Mouse (Mus musculus) limb, embryonic 11.5 days (tissue): ENCODE results near the gene Spout1. TPM values are rescaled to one million over a fixed set of nuclear protein-coding genes. Genes with fewer than 3 reads are reported as not detected.
A peak's percentile ranks its signal among the peaks of the same experiment; 100 is the strongest.
"Not testable (repeated sequence)": the region's sequence is repeated elsewhere in the genome, so short reads cannot be mapped to it uniquely, and the experiment has no call there.

Source experiments
- ATAC-seq: fragments of 200-750 bp; cut with Nextera tagmentation; 2 replicates; pipeline ENCODE4 v1.8.0; 2017; ENCODE audit warnings: low read depth; ENCODE audit not compliant: insufficient number of reproducible peaks, low FRiP score, low TSS enrichment
- DNase-seq: peaks from one replicate; pipeline ENCODE4 v3.0.0-alpha.2; 2015; ENCODE audit warnings: low spot score
- H3K27ac ChIP-seq: fragments of 300-500 bp; sonication (generic); replicated peaks from 2 replicates; pipeline ENCODE4 v1.5.1; 2014; ENCODE audit warnings: low read depth, mild to moderate bottlenecking, low read length
- H3K27me3 ChIP-seq: fragments of 300-500 bp; sonication (generic); 2 replicates; pipeline ENCODE4 v1.6.1; 2014; ENCODE audit warnings: mild to moderate bottlenecking, low read length, mixed read lengths; ENCODE audit not compliant: control insufficient read depth, insufficient read depth
- H3K36me3 ChIP-seq: fragments of 300-500 bp; sonication (generic); 2 replicates; pipeline ENCODE4 v1.6.1; 2014; ENCODE audit warnings: mild to moderate bottlenecking, low read length, moderate library complexity, mixed read lengths; ENCODE audit not compliant: control insufficient read depth, insufficient read depth
- H3K4me1 ChIP-seq: fragments of 300-500 bp; sonication (generic); 2 replicates; pipeline ENCODE4 v1.6.1; 2014; ENCODE audit warnings: low read length, mixed read lengths; ENCODE audit not compliant: control insufficient read depth, insufficient read depth
- H3K4me2 ChIP-seq: fragments of 300-500 bp; sonication (generic); 2 replicates; pipeline ENCODE4 v1.6.1; 2014; ENCODE audit warnings: low read depth, mild to moderate bottlenecking, moderate library complexity; ENCODE audit not compliant: severe bottlenecking
- H3K4me3 ChIP-seq: fragments of 300-500 bp; sonication (generic); 2 replicates; pipeline ENCODE4 v1.5.1; 2014; ENCODE audit warnings: low read depth, low read length
- H3K9ac ChIP-seq: fragments of 300-500 bp; sonication (generic); 2 replicates; pipeline ENCODE4 v1.6.1; 2014; ENCODE audit warnings: mild to moderate bottlenecking, low read length
- H3K9me3 ChIP-seq: fragments of 300-500 bp; sonication (generic); 2 replicates; pipeline ENCODE4 v1.6.1; 2016; ENCODE audit warnings: low read length; ENCODE audit not compliant: control insufficient read depth
- WGBS: fragments of 180-500 bp; shearing (Covaris S2); extraction: QIAGEN DNeasy Blood & Tissue Kit; methylation state at CpG from one replicate; pipeline ENCODE4 v1.1.7; 2014; 5-methylcytosine and 5-hydroxymethylcytosine counted together
- polyA plus RNA-seq: library from polyadenylated mRNA; unstranded; fragments of >200 nt; fragmentation: Nextera tagmentation; extraction: Ambion mirVana; gene quantifications from 2 replicates; pipeline ENCODE4 v1.2.1, GENCODE M21; 2014

Gene Spout1
- polyA plus RNA-seq, 1 experiment from 2014 or later, result 91.6 TPM

- no peak overlapping the region for H3K4me3 ChIP-seq
- 85% methylated on average over 12 of the region's 12 CpGs for WGBS
- H3K36me3 ChIP-seq, result no peaks in the 10 kb centered on the region
- H3K9ac ChIP-seq, result no peak overlapping the region
- ATAC-seq (no peak), DNase-seq (no peak)
- H3K27ac ChIP-seq, result no peak overlapping the region
- no peak overlapping the region for H3K4me2 ChIP-seq
- no peaks in the 10 kb centered on the region for H3K9me3 ChIP-seq
- H3K4me1 ChIP-seq, result no peaks in the 10 kb centered on the region
- no peaks in the 10 kb centered on the region for H3K27me3 ChIP-seq
Observed at GRCm38 (mm10) chr2:30191790-30192580, 13.7 kb upstream of the Spout1 start.

GRCm38 (mm10) chr2:30185681-30186080, 7.4 kb upstream of the Spout1 start:
- 89% methylated on average over 3 of the region's 3 CpGs for WGBS
- H3K4me2 ChIP-seq, result no peak overlapping the region
- no peaks in the 10 kb centered on the region for H3K27me3 ChIP-seq
- no peaks in the 10 kb centered on the region for H3K9me3 ChIP-seq
- DNase-seq (no peak), ATAC-seq (no peak)
- no peak overlapping the region for H3K27ac ChIP-seq
- H3K4me1 ChIP-seq, result no peaks in the 10 kb centered on the region
- H3K9ac ChIP-seq, result no peak overlapping the region
- H3K36me3 ChIP-seq, result no peaks in the 10 kb centered on the region
- no peak overlapping the region for H3K4me3 ChIP-seq

GRCm38 (mm10) chr2:30185276-30185675, 7.0 kb upstream of the Spout1 start:
- Histone ChIP-seq H3K9ac (no peak overlapping the region), H3K27me3 (no peaks in the 10 kb centered on the region), H3K9me3 (no peaks in the 10 kb centered on the region), H3K4me3 (no peak overlapping the region), H3K4me2 (no peak overlapping the region), H3K27ac (no peak overlapping the region), H3K36me3 (no peaks in the 10 kb centered on the region), H3K4me1 (no peaks in the 10 kb centered on the region)
- no peak for DNase-seq
- WGBS, result 93% methylated on average over 6 of the region's 6 CpGs
- ATAC-seq, result no peak

DNA sequence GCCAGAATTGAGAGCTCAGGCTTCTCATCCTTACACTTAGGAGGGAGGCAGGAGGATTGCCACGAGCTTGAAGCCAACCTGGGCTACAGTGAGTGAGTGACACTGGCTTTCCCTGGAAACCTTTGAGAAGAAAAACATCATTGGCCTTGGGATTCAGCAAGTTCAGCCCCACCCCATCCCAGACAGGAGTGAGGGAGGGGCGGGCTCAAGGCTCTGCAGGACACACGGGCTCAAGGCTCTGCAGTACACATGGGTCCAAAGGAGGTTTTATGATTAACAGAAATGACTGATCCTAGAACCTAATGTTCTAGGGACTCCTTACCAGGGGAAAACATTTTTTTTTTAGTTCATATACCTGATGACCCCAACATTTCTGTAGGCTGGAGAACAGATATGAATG, 5.5 kb upstream of the Spout1 start:
- WGBS, result 64% methylated on average over 3 of the region's 3 CpGs
- Histone ChIP-seq H3K9ac (no peak overlapping the region), H3K9me3 (no peaks in the 10 kb centered on the region), H3K4me1 (no peaks in the 10 kb centered on the region), H3K36me3 (no peaks in the 10 kb centered on the region), H3K27ac (no peak overlapping the region), H3K4me3 (no peak overlapping the region), H3K27me3 (no peaks in the 10 kb centered on the region), H3K4me2 (no peak overlapping the region)
- ATAC-seq (no peak), DNase-seq (no peak)

GRCm38 (mm10) chr2:30182424-30182823, 4.2 kb upstream of the Spout1 start:
- no peak overlapping the region for H3K4me3 ChIP-seq
- H3K4me2 ChIP-seq, result no peak overlapping the region
- DNase-seq (no peak), ATAC-seq (no peak)
- no peaks in the 10 kb centered on the region for H3K27me3 ChIP-seq
- no peak overlapping the region for H3K27ac ChIP-seq
- H3K9me3 ChIP-seq, result no peaks in the 10 kb centered on the region
- WGBS, result 90% methylated on average over 2 of the region's 2 CpGs
- no peak overlapping the region for H3K9ac ChIP-seq
- H3K36me3 ChIP-seq, result no peaks in the 10 kb centered on the region
- peaks cover 1% of the 10 kb centered on the region for H3K4me1 ChIP-seq

- not testable (repeated sequence) for H3K27me3 ChIP-seq, H3K9me3 ChIP-seq, H3K27ac ChIP-seq, H3K4me1 ChIP-seq, DNase-seq, H3K9ac ChIP-seq
- WGBS, result 66% methylated on average over 7 of the region's 7 CpGs
- ATAC-seq, result 0 out of 2 replicates have a peak, but pooled peaks have one; percentile 16
- Histone ChIP-seq H3K4me3 (peak overlapping the region; percentile 85; the same call in 1 of the 2 replicates), H3K36me3 (peaks cover 18% of the 10 kb centered on the region), H3K4me2 (peak overlapping the region; percentile 63)
Observed at GRCm38 (mm10) chr2:30178711-30179110, 452 bp upstream of the Spout1 start.

- H3K36me3 ChIP-seq, result peaks cover 24% of the 10 kb centered on the region
- no peaks in the 10 kb centered on the region for H3K27me3 ChIP-seq
- no peak overlapping the region for H3K4me2 ChIP-seq
- 94% methylated on average over 2 of the region's 2 CpGs for WGBS
- H3K27ac ChIP-seq, result no peak overlapping the region
- H3K9ac ChIP-seq, result no peak overlapping the region
- no peak for ATAC-seq
- no peak overlapping the region for H3K4me3 ChIP-seq
- H3K9me3 ChIP-seq, result no peaks in the 10 kb centered on the region
- no peak for DNase-seq
- peaks cover 9% of the 10 kb centered on the region for H3K4me1 ChIP-seq
Observed at GRCm38 (mm10) chr2:30176561-30176960, 1.7 kb downstream of the Spout1 start.

DNA sequence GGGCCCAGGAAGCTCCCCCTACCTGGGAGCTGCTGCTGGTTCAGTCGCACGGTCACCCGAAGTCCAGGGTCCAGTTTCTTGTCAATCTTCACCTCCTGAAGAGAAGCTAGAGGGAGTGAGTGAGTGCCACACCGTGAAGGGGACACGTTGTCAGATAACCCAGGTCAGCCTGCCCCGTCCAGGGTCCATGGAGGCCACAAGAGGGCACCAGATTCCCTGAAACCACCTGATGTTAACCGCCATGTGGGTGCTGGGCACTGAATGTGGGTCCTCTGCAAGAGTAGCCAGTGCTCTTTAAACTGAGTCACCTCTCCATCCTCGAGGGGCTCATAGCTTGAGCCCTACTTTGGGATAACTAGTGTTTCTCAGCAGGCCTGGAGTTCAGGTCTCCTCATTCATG, 2.4 kb downstream of the Spout1 start:
- Histone ChIP-seq H3K27me3 (no peaks in the 10 kb centered on the region), H3K4me1 (peaks cover 9% of the 10 kb centered on the region), H3K27ac (no peak overlapping the region), H3K4me3 (no peak overlapping the region), H3K4me2 (no peak overlapping the region), H3K9ac (no peak overlapping the region), H3K36me3 (peaks cover 24% of the 10 kb centered on the region), H3K9me3 (no peaks in the 10 kb centered on the region)
- no peak for DNase-seq
- no peak for ATAC-seq
- 92% methylated on average over 8 of the region's 8 CpGs for WGBS
